Mouse (Mus musculus) brown adipose tissue, adult 24 weeks (tissue): ENCODE measurements around the gene Cxcr5. TPM values are rescaled to one million over a fixed set of nuclear protein-coding genes. Genes with fewer than 3 reads are reported as not detected.
A peak's percentile ranks its signal among the peaks of the same experiment; 100 is the strongest.

Experiments
- H3K27ac ChIP-seq: fragments of 200-500 bp; replicated peaks from 2 replicates; pipeline ENCODE4 v1.5.1; 2012; ENCODE audit warnings: low read depth, mild to moderate bottlenecking, low read length
- H3K4me1 ChIP-seq: fragments of 200-500 bp; 2 replicates; pipeline ENCODE4 v1.6.1; 2012; ENCODE audit warnings: low read length, mixed read lengths; ENCODE audit not compliant: control insufficient read depth, insufficient read depth, insufficient read length
- H3K4me3 ChIP-seq: fragments of 200-500 bp; 2 replicates; pipeline ENCODE4 v1.5.1; 2012; ENCODE audit warnings: low read depth, mild to moderate bottlenecking, low read length, moderate library complexity; ENCODE audit not compliant: insufficient read depth
- polyA plus RNA-seq: library from polyadenylated mRNA; stranded (reverse); fragments of >200 nt; gene quantifications from 2 replicates; pipeline ENCODE4 v1.2.4, GENCODE M21; 2012; ENCODE audit not compliant: missing spikeins, insufficient read depth, insufficient read length

Gene Cxcr5
- polyA plus RNA-seq, 1 experiment, result not detected

DNA sequence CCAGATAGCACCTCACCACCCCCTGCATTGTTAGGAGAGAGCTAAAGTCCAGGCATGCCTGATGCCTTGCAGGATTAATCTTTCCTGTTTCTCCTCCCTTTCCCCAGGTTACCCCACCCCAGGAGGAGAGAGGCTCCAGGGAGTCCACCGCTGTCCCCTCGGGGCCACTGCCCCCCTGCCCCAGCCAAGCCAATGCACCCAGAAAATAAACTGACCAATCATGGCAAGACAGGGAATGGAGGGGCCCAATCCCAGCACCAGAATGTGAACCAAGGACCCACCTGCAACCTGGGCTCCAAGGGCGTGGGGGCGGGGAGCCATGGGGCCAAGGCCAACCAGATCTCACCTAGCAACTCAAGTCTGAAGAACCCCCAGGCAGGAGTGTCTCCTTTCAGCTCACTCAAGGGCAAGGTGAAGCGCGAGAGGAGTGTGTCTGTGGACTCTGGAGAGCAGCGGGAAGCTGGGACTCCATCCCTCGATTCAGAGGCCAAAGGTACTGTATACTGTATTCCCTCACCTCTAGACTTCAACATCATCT lies 61.0 kb downstream of the Cxcr5 start:
- Histone ChIP-seq H3K4me1 (peaks cover 17% of the 10 kb centered on the region), H3K4me3 (no peak overlapping the region), H3K27ac (no peak overlapping the region; the same call in 1 of the 2 replicates)

DNA sequence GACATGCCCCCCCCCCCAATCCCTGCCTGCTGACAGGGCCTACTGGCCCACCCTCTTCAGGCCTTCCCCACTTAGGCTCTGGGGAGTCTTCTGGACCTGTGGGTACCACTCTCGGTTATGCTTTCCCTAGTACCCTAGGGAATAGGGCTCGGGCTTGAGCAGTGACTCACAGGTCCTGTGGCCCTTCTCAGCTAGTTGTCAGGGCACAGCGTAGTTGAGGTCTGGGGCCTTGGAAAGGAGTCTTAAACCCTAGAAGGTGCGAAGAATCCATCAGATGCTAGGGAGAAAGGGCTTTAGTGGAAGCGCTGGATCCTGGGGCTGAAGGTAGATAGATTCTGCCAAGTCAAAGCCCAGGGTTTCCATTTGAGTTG lies 61.5 kb downstream of the Cxcr5 start:
- no peak overlapping the region for H3K27ac ChIP-seq
- H3K4me3 ChIP-seq, result no peak overlapping the region
- peaks cover 19% of the 10 kb centered on the region for H3K4me1 ChIP-seq

DNA sequence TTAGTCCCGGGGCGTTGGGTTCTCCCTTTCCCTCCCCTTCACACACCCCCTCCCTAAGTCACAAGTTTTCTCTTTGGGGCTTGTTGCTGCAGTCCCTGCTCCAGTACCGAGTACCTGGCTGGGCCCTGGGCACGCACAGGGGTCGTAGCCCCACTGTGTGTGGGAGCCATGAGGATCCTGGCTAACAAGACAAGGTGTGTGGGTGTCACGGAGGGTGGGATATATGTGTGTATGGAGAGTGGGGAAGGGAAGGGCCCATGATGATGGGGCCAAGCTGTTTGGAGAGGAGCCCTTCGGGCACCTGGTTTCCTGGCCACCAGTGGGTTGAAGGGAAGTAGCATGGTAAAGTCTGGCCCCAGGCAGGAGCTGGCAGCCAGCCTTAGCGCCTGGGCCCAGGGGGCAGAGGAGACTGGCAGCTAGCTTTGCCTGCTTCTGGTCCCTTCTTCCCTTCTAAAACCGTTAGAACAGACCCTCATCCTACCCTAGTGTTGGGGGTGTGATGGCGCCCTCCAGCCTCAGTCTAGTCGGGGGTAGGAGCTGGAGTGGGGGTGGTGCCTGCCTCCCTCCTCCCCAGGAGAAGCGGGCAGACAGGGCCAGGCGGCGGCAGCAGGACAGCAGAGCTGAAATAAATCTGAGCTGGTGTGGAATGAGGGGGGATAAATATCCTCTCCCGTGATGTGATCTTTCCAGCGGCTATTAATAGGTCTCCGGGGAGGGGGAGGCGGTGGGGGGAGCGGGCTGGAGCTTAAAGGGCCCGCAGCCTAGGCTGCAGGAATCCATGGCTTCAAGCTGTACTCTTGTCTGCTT lies 62.1 kb downstream of the Cxcr5 start:
- H3K4me3 ChIP-seq, result peak overlapping the region; percentile 48
- H3K4me1 ChIP-seq, result peaks cover 24% of the 10 kb centered on the region

DNA sequence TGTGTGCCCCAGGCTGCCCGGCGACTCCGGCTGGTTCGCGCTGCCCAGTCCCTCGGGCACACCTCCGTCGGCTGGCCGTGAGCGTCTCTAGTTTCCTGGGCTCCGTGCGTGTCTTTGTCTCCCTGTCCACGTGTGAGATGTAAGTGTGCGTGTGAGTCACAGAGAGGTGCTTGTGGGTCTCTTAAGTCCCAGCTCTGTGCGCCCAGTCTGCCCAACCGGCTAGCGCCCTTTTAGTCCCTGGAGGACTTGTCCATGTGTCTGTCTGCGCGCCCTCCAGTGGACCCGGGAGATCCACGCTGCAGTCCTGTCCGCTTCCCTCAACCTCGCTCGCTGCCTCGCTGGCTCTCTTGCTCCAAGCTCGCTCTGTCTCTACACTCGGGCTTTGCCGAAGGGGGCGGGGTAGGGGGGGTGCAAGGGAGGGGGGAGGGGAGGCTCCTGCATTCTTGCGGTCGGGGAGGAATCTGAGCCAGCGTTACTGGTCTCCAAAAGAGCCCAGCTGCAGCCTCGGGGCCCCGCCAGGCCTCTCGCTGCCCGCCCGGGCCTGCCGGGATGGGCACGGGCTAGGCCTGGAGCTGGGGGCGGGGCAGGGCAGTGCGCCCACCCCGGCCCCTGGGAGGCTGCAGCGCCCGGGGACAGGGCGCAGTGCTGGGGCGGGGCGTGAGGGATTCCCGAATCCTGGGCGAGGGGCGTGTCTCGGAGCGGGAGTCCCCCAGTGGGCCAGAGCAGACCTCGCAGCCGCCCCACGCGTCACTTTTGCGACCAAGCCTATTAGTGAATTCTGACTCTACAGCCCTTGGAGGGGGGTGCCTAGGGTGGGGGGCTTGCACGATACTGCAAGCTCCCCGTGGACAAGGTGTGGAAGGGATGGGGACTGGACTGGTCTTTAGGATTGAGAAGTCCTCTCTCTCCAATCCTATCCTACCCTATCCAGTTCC lies 63.0 kb downstream of the Cxcr5 start:
- Histone ChIP-seq H3K27ac (peak overlapping the region; percentile 64), H3K4me1 (peaks cover 33% of the 10 kb centered on the region), H3K4me3 (peak overlapping the region; percentile 48)

More for the DNA sequence above, 62.1 kb downstream of the Cxcr5 start:
- peak overlapping the region; percentile 14 for H3K27ac ChIP-seq

DNA sequence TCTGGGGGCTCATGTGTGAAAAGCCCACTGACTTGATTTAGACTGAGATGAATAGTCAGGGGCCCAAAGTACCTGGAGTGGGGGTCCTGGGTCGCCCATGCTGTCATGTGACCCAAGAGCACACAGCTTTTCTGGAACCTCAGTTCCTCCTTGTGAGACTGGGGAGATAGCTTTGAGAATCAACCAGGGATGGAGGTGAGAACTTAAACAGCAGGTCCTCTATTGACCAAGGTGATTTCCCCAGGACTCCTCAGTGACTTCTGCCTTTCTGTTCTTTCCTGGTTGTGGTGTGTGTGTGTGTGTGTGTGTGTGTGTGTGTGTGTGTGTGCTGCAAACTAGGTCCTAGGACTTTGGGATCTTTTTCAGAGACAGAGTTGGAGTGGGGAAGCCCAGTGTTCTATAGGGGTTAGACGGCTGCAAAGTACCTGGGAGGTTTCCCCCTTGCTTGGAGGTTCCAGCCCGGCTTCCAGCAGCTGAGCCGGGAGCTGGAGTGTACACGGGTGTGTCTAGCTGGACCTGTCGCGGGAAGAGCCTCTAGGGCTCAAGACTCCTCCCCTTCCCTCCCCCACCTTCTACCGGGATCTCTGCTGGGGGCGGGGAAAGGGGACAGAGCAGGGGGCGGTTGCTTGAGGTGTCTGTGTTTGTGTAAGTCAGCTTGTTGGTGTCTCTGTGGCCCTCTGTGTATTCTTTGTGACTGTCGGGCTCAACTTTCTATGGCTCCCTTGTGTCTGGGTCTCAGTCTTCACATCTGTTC lies 63.9 kb downstream of the Cxcr5 start:
- peak overlapping the region; percentile 64 for H3K27ac ChIP-seq
- H3K4me1 ChIP-seq, result peaks cover 41% of the 10 kb centered on the region
- peak overlapping the region; percentile 42 for H3K4me3 ChIP-seq

DNA sequence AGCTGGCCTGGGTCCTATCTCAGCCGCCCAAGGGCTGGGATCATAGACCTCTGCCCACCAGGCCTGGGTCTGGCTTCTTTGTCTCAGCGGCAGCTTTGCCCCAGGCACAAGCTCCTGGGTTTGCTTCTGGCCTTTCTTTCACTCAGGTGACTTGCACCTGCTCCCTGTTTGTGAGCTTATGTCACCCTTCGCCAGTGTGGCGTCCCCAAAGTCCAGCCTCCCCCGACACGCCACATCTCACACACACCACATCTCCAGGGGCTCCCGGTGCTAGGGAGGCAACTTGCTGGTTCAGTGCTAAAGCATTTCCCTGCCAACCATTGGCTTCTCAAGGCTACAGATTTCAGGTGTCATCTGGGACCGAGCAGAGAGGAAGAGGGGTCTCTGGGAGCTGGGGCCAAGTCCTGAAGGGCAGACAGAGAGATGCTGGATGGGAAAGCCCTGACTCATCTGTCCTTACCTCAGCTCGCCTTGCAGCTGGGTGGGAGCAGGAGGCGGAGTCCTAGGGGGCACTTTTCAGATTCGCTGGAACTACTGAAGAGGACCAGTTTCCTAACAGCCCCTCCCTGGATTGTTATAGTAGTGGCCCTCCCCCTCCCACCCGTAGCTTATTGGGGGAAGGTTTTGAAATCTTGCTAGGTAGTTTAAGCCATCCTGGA lies 64.7 kb downstream of the Cxcr5 start:
- no peak overlapping the region for H3K4me3 ChIP-seq
- peaks cover 45% of the 10 kb centered on the region for H3K4me1 ChIP-seq
- H3K27ac ChIP-seq, result 0 out of 2 replicates have a peak overlapping the region, but pooled peaks have one; percentile 2

DNA sequence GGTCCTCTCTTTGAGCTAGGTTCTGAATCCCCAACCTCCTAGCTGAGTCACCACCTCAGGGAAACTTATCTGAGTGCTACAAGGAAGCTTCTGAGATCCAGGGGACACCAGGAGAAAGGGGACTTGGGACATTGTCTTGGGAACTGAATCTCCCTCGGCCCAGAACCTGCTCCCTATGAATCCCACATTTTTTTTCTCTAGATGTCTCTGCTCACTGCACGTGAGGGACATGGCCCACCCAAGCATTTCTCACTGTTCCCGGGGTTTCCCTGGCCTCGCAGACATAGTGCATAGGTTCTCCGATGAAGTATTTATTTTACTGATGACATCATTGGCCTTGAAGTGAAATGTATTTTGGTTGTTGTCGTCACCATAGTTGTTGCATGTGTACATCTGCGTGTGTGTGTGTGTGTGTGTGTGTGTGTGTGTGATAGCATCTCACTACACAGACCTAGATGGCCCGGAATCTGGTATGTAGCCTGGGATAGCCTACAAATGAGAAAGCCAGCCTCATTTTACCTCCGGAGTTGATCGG lies 65.8 kb downstream of the Cxcr5 start:
- no peak overlapping the region for H3K4me3 ChIP-seq
- H3K27ac ChIP-seq, result no peak overlapping the region
- H3K4me1 ChIP-seq, result peaks cover 46% of the 10 kb centered on the region

DNA sequence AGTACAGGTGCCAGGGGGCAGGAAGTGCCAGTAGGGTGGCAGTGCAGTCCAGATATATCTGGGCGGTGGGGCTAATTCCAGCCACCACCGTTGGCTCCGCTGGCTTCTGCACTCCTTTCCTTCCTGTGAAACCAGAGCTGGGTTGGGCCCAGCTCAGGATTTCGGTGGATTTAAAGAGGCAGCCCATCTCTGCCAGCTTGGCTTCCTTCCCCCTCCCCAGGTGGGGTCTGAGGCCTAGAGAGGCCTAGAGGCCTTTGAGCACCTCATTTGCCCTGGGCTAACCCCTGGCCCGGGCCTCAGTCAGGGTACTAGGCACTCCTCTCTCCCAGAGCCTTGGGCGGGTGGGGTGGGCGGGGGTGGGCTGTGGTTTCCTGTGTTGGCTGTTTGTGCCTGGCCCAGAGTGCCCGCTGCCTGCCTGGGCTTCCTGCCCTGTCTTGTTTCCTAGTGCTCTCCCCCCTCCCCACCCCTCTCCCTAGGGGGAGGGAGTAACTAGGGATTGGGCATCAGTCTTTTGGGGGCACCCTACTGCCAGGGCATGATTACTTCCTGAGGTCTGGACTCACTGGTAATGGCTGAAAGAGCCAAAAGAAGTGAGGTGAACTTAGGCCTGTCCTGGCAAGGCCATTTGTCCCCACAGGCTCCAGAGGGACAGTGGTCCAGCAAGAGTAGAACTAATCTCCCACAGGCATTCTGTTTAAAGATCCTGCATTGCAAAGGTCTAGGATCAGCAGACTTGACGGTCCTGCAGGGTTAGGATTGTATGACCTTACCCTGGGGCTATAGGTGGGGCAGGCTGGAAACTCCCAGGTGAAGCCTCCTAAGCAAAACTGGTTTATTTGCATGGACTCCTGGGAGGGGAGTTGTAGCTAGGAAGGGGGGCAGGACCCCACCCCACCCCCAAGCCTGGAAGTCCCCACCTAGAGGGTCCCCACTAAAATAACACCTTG lies 66.5 kb downstream of the Cxcr5 start:
- Histone ChIP-seq H3K4me1 (peaks cover 54% of the 10 kb centered on the region), H3K4me3 (peak overlapping the region; percentile 4; the same call in 1 of the 2 replicates), H3K27ac (0 out of 2 replicates have a peak overlapping the region, but pooled peaks have one; percentile 25)

DNA sequence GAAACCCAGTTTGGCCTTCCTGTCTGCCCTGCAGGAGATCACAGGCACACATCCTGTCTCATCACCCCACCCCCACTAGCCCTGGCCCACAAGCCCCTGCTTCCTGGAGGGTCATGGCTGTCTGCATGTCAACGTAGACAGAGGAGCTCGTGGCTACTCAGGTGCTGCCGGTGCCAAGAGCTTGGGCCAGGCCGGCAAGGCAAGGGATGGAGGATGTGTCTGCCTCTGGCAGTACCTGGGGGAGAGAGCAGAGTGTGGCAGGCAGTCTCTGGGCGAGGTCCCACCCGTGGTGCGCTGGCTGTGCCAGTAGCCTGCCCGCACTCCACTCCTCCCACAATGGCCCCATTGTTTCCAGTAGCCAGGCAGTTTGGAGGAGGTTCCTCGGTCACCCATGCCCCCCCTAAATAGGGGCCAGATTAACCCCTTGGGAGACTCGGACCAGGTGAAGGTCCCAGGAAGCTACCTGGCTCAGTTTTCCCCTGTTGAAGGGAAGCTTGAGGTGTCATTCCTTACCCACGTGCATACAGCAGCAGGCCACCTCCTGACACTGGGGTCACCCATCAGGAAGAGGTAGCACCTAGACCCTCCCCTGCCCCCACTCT lies 67.3 kb downstream of the Cxcr5 start:
- Histone ChIP-seq H3K4me3 (peak overlapping the region; percentile 7), H3K27ac (peak overlapping the region; percentile 25), H3K4me1 (peaks cover 60% of the 10 kb centered on the region)

DNA sequence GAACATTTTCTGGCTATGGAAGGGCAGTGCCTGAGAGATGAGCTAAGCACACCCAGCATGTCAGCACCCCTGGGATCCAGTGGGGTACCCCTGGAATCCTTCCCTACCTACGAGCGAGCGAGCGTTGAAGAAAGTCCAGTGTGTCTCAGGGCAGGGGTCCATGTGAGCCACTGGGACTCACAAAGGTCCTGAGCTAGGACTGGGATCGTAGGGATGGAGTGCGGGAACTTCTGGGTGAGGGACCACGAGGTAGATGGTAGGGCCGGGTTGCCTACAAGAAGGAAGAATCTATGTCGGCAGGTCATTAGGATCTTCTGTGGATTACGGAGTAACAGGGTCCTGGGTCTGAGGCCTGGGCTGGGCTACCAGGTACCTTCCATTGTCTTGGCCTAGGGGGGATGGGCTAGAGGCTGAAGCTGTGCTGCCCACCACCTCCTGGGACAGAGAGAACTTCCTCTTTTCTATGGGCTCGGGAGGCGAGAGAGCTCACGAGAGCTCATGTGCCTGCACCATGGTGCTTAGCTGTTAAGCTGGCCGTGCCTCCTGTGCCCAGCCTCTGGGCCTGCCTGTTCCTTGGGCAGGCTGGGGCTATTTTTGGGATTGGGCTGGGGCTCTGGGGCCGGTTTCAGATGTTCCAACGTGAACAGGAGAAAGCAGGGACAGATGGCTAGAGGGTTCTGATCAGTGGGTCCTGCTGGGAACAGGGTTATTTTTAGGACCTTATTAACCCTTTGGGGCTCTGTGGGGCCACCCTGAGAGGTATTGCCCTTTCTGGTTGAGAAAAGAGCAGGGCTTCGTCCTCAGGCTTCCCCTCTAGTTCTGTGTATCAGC lies 68.8 kb downstream of the Cxcr5 start:
- H3K4me1 ChIP-seq, result peaks cover 61% of the 10 kb centered on the region
- no peak overlapping the region for H3K4me3 ChIP-seq
- peak overlapping the region; percentile 25; the same call in 1 of the 2 replicates for H3K27ac ChIP-seq

DNA sequence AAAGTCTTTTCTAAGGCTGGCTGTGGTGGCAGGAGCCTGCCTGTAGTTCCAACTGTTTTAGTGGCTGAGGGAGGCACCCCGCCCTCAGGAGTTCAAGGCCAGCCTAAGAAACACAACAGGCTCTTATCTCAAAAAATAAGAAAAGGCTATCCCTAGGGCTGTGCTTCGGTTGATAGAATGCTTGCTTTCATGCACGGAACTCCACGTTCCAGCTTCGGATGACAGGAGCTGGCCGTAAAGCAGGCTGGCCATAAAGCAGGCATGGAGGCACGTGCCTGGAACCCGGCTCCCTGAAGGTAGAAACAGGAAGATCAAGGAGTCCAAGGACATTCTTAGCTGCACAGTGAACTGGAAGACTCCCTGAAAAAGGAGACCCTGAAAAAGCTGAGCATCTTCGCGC lies 70.3 kb downstream of the Cxcr5 start:
- no peak overlapping the region for H3K27ac ChIP-seq

More for the DNA sequence above, 70.3 kb downstream of the Cxcr5 start:
- H3K4me3 ChIP-seq, result no peak overlapping the region
- H3K4me1 ChIP-seq, result peaks cover 53% of the 10 kb centered on the region
